Mouse (Mus musculus) hindlimb bud, embryonic 11.5 days (tissue): ENCODE data around the gene Zdhhc1.

ENCODE experiments used
- DNase-seq: peaks from one replicate; pipeline ENCODE4 v3.0.0-alpha.2; 2012; ENCODE audit warnings: low read depth, low spot score; ENCODE audit errors: extremely low spot score

Zdhhc1 gene

GRCm38 (mm10) chr8:105496439-105497180 is at the start of gene Zdhhc1:
TSS of gene Zdhhc1 (minus strand) at chr8:105496902.
- no peak for DNase-seq

DNA sequence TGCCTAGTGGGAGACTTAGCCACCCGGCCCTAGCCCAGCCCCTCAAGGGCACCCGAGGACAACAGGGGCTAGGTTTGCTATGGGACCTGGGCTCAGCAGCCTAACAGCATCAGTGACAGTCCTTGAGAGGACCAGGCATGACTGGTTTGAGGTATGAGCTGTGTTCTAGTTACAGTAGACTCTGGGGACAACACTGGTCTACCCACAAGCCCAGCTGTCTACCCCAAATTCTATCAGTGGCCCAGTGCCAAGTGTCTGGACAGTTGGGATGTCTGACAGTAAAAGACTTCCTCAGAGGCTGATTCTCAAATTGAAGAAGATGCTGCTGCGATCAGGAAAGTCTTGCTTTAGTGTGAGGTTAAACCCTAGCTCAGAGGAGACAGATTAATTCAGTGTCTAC is 48.5 kb upstream of the Zdhhc1 start:
- DNase-seq, result no peak

- no peak for DNase-seq
These were observed 48.0 kb upstream of the Zdhhc1 start for GRCm38 (mm10) chr8:105544544-105545205.

GRCm38 (mm10) chr8:105543703-105544102 is 47.0 kb upstream of the Zdhhc1 start:
- no peak for DNase-seq

GRCm38 (mm10) chr8:105542808-105543207 is 46.1 kb upstream of the Zdhhc1 start:
- no peak for DNase-seq

DNA sequence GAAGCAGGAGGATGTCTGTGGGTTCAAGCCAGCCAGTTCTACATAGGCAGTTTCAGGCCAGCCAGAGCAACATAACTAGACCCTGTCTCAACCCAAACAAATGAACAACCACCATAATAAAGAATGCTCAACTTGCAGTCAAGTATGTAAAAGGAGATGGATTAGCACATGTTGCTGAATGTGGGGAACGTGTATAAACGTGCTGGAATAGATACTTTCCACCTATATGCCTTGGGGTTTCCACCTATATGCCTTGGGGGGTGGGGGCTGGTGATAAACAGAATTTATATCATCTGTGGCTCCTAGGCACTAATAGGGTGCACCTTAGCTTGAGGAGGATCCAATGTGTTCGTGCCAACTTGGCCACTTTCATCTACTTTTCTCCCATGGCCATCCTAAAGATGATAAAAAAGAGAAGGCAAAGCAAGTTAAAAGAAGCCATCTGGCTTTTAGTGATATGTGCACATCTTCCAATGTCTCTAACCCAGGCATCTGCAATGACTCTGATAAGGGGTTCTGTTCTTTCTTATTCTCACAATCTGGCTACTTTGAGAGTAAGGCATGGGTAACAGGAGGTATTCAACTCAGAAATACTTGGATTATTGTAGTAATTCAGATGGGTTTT is 45.4 kb upstream of the Zdhhc1 start:
- no peak for DNase-seq

- DNase-seq, result no peak
These were observed 42.2 kb upstream of the Zdhhc1 start for GRCm38 (mm10) chr8:105538940-105539339.

GRCm38 (mm10) chr8:105537011-105537677 is 40.4 kb upstream of the Zdhhc1 start:
- DNase-seq, result no peak

- no peak for DNase-seq
These were observed 39.8 kb upstream of the Zdhhc1 start for GRCm38 (mm10) chr8:105536546-105536945.

GRCm38 (mm10) chr8:105533892-105534329 is 37.2 kb upstream of the Zdhhc1 start:
- DNase-seq, result no peak

- DNase-seq, result no peak
These were observed 36.7 kb upstream of the Zdhhc1 start for GRCm38 (mm10) chr8:105533439-105533838.

- DNase-seq, result no peak
These were observed 35.1 kb upstream of the Zdhhc1 start for GRCm38 (mm10) chr8:105531774-105532173.

DNA sequence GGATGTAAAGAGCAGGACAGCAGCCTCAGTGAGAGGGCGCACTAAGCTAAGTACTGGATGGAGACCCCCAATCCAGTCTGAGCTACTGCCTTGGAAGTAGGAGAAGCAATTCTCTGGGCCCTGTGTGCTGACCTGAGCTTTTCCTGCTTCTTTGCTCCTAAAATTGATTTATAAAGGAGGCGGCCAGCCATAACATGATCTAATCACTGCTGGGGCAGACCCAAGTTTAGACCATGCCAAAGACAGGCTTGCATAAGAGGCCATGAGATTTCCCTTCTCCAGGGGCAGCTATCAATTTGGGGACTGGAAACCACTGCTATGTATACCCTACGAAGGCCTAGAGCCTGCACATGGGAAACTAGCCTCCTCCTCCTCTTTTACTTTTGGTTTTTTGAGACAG is 32.6 kb upstream of the Zdhhc1 start:
- DNase-seq, result no peak

GRCm38 (mm10) chr8:105528206-105528605 is 31.5 kb upstream of the Zdhhc1 start:
- no peak for DNase-seq

DNA sequence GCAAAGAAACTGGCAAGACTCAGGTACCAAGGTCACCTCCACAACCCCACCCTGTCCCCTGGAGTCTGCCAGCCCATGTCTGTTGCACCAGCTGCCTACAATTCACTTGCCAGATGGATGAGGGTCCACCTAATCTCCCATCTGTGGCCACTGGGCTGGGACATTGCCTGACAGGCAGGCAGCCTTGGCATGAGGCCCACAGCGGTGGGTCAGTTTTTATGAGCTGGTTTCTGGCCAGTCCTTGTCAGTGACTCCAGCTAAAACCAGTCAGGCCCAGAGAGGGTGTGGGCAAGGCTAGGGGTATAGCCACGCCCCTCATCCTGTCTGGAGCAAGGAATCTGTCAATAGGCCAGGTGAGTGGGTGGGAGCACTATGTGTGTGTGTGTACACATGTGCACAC is 30.4 kb upstream of the Zdhhc1 start:
- no peak for DNase-seq

DNA sequence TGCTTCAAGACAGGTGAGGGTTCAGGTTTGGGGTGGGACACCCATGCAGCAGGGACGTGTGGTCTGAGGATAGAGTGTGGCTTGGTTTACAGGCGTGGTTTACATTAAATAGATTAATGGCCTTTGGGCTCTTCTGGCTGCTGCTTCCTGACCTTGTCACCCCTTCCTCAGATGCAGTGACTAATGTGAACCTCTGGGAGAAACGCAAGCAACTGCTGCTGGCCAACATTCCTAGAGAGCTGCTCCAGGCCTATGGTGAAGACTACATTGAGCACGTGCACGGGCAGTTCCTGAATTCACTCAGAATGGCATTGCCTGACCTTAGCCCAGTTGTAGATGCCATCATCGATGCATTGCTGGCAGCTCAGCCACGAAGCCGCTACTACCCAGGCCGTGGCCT is 26.2 kb upstream of the Zdhhc1 start:
- no peak for DNase-seq

- DNase-seq, result no peak
These were observed 25.5 kb upstream of the Zdhhc1 start for GRCm38 (mm10) chr8:105521995-105522769.

GRCm38 (mm10) chr8:105521061-105521460 is 24.4 kb upstream of the Zdhhc1 start:
- no peak for DNase-seq

- no peak for DNase-seq
These were observed 23.8 kb upstream of the Zdhhc1 start for GRCm38 (mm10) chr8:105520521-105520920.

DNA sequence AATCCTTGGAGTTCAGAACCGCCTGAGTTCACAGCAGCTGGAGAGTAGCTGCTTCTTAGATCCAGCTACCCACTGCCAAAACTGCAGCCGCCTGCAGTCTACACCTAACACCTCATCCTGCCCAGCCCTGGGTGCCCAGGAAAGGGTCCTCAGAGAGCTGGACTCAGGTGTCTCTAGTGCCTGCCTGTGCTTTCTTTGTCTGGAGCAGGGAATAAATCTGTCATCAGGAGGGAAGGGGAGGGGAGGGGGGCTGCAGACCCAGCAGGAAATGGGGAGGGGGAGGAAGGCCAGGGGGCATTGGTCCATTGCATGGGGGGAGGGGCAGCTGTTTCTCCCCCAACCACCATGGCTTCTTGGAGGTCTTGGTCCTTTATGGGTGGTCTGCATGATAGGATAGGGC is 22.9 kb upstream of the Zdhhc1 start:
- DNase-seq, result no peak
